Mouse (Mus musculus) intestine, embryonic 15.5 days (tissue): ENCODE measurements around the gene Tmem151b. TPM values are rescaled to one million over a fixed set of nuclear protein-coding genes. Genes with fewer than 3 reads are reported as not detected.

Source experiments
- ATAC-seq: fragments of 200-750 bp; cut with Nextera tagmentation; 2 replicates; pipeline ENCODE4 v1.8.0; 2017; ENCODE audit warnings: moderate TSS enrichment, moderate library complexity
- H3K27ac ChIP-seq: fragments of 300-500 bp; sonication (generic); 2 replicates; pipeline ENCODE4 v1.5.1; 2015; ENCODE audit warnings: mild to moderate bottlenecking, inconsistent platforms
- H3K27me3 ChIP-seq: fragments of 300-500 bp; sonication (generic); replicated peaks from 2 replicates; pipeline ENCODE4 v1.6.1; 2015; ENCODE audit warnings: inconsistent platforms
- H3K36me3 ChIP-seq: fragments of 300-500 bp; sonication (generic); 2 replicates; pipeline ENCODE4 v1.6.1; 2015; ENCODE audit warnings: inconsistent platforms
- H3K4me1 ChIP-seq: fragments of 300-500 bp; sonication (generic); replicated peaks from 2 replicates; pipeline ENCODE4 v1.6.1; 2015; ENCODE audit warnings: inconsistent platforms
- H3K4me2 ChIP-seq: fragments of 300-500 bp; sonication (generic); replicated peaks from 2 replicates; pipeline ENCODE4 v1.6.1; 2015; ENCODE audit warnings: mild to moderate bottlenecking, inconsistent platforms
- H3K4me3 ChIP-seq: fragments of 300-500 bp; sonication (generic); replicated peaks from 2 replicates; pipeline ENCODE4 v1.5.1; 2015; ENCODE audit warnings: inconsistent platforms
- H3K9ac ChIP-seq: fragments of 300-500 bp; sonication (generic); 2 replicates; pipeline ENCODE4 v1.6.1; 2015; ENCODE audit warnings: inconsistent platforms
- H3K9me3 ChIP-seq: fragments of 300-500 bp; sonication (generic); 2 replicates; pipeline ENCODE4 v1.6.1; 2016; ENCODE audit warnings: inconsistent platforms
- WGBS: fragments of 180-500 bp; shearing (Covaris S2); methylation state at CpG from one replicate; pipeline ENCODE4 v1.1.7; 2015; 5-methylcytosine and 5-hydroxymethylcytosine counted together
- polyA plus RNA-seq: library from polyadenylated mRNA; unstranded; fragments of >200 nt; fragmentation: Nextera tagmentation; extraction: Ambion mirVana; gene quantifications from 2 replicates; pipeline ENCODE4 v1.2.1, GENCODE M21; 2015

The Tmem151b gene
- polyA plus RNA-seq, 1 experiment from 2014 or later: 2.7 TPM

- Histone ChIP-seq H3K9me3 (no peaks in the 10 kb centered on the region), H3K4me2 (peak overlapping the region; percentile 99), H3K27ac (no peak overlapping the region), H3K9ac (peak overlapping the region; percentile 17), H3K4me3 (0 out of 2 replicates have a peak overlapping the region, but pooled peaks have one; percentile 6), H3K27me3 (no peaks in the 10 kb centered on the region), H3K4me1 (peaks cover 61% of the 10 kb centered on the region), H3K36me3 (peaks cover 4% of the 10 kb centered on the region; the same call in 1 of the 2 replicates)
- no peak for ATAC-seq
- WGBS: 43% methylated on average over 16 of the region's 16 CpGs
Observed at GRCm38 (mm10) chr17:45591701-45592605, 42.5 kb upstream of the Tmem151b start.

GRCm38 (mm10) chr17:45590410-45590809 is 40.9 kb upstream of the Tmem151b start:
- no peak for ATAC-seq
- Histone ChIP-seq H3K4me2 (no peak overlapping the region), H3K27me3 (no peaks in the 10 kb centered on the region), H3K36me3 (peaks cover 5% of the 10 kb centered on the region; the same call in 1 of the 2 replicates), H3K9me3 (no peaks in the 10 kb centered on the region), H3K27ac (no peak overlapping the region), H3K4me3 (no peak overlapping the region), H3K4me1 (peaks cover 52% of the 10 kb centered on the region), H3K9ac (no peak overlapping the region)
- WGBS: 77% methylated on average over 6 of the region's 6 CpGs

GRCm38 (mm10) chr17:45589844-45590243 is 40.4 kb upstream of the Tmem151b start:
- WGBS: 95% methylated on average over 8 of the region's 8 CpGs
- peaks cover 5% of the 10 kb centered on the region; the same call in 1 of the 2 replicates for H3K36me3 ChIP-seq
- no peak overlapping the region for H3K4me3 ChIP-seq
- H3K4me1 ChIP-seq: peaks cover 50% of the 10 kb centered on the region
- no peak overlapping the region for H3K9ac ChIP-seq
- H3K27ac ChIP-seq: no peak overlapping the region
- H3K4me2 ChIP-seq: no peak overlapping the region
- no peaks in the 10 kb centered on the region for H3K9me3 ChIP-seq
- H3K27me3 ChIP-seq: no peaks in the 10 kb centered on the region
- no peak for ATAC-seq

GRCm38 (mm10) chr17:45589236-45589635 is 39.8 kb upstream of the Tmem151b start:
- no peak overlapping the region for H3K4me3 ChIP-seq
- peaks cover 49% of the 10 kb centered on the region for H3K4me1 ChIP-seq
- peaks cover 5% of the 10 kb centered on the region; the same call in 1 of the 2 replicates for H3K36me3 ChIP-seq
- WGBS: 97% methylated on average over 7 of the region's 7 CpGs
- H3K4me2 ChIP-seq: no peak overlapping the region
- H3K9me3 ChIP-seq: no peaks in the 10 kb centered on the region
- no peak for ATAC-seq
- no peak overlapping the region for H3K27ac ChIP-seq
- no peaks in the 10 kb centered on the region for H3K27me3 ChIP-seq
- H3K9ac ChIP-seq: no peak overlapping the region

- Histone ChIP-seq H3K4me3 (no peak overlapping the region), H3K9me3 (no peaks in the 10 kb centered on the region), H3K27ac (no peak overlapping the region), H3K9ac (no peak overlapping the region), H3K27me3 (no peaks in the 10 kb centered on the region), H3K36me3 (peaks cover 5% of the 10 kb centered on the region; the same call in 1 of the 2 replicates), H3K4me2 (no peak overlapping the region), H3K4me1 (peaks cover 42% of the 10 kb centered on the region)
- 89% methylated on average over 7 of the region's 7 CpGs for WGBS
- no peak for ATAC-seq
Observed at GRCm38 (mm10) chr17:45588370-45588769, 38.9 kb upstream of the Tmem151b start.

- Histone ChIP-seq H3K27me3 (no peaks in the 10 kb centered on the region), H3K4me2 (no peak overlapping the region), H3K4me3 (no peak overlapping the region), H3K36me3 (peaks cover 5% of the 10 kb centered on the region; the same call in 1 of the 2 replicates), H3K27ac (0 out of 2 replicates have a peak overlapping the region, but pooled peaks have one; percentile 80), H3K4me1 (peaks cover 23% of the 10 kb centered on the region), H3K9ac (no peak overlapping the region), H3K9me3 (no peaks in the 10 kb centered on the region)
- WGBS: 98% methylated on average over 3 of the region's 3 CpGs
- ATAC-seq: no peak
Observed at GRCm38 (mm10) chr17:45586449-45586837, 37.0 kb upstream of the Tmem151b start.

- 67% methylated on average over 23 of the region's 23 CpGs for WGBS
- H3K4me3 ChIP-seq: no peak overlapping the region
Observed at GRCm38 (mm10) chr17:45585725-45586448, 36.4 kb upstream of the Tmem151b start.

GRCm38 (mm10) chr17:45584939-45585678 is 35.6 kb upstream of the Tmem151b start:
- H3K9ac ChIP-seq: peak overlapping the region; percentile 15; the same call in 1 of the 2 replicates
- peaks cover 5% of the 10 kb centered on the region; the same call in 1 of the 2 replicates for H3K36me3 ChIP-seq
- peak overlapping the region; percentile 17; the same call in 1 of the 2 replicates for H3K4me2 ChIP-seq
- WGBS: 27% methylated on average over 14 of the region's 14 CpGs
- peak overlapping the region; percentile 80 for H3K27ac ChIP-seq
- peaks cover 22% of the 10 kb centered on the region for H3K4me1 ChIP-seq
- ATAC-seq: peak; percentile 69
- H3K4me3 ChIP-seq: no peak overlapping the region
- H3K27me3 ChIP-seq: no peaks in the 10 kb centered on the region
- no peaks in the 10 kb centered on the region for H3K9me3 ChIP-seq

More at GRCm38 (mm10) chr17:45585725-45586448, 36.4 kb upstream of the Tmem151b start:
- Histone ChIP-seq H3K9ac (peak overlapping the region; percentile 15; the same call in 1 of the 2 replicates), H3K36me3 (peaks cover 5% of the 10 kb centered on the region; the same call in 1 of the 2 replicates), H3K4me1 (peaks cover 21% of the 10 kb centered on the region), H3K4me2 (no peak overlapping the region), H3K9me3 (no peaks in the 10 kb centered on the region), H3K27me3 (no peaks in the 10 kb centered on the region), H3K27ac (peak overlapping the region; percentile 80)
- ATAC-seq: no peak

- 37% methylated on average over 12 of the region's 12 CpGs for WGBS
- Histone ChIP-seq H3K36me3 (peaks cover 5% of the 10 kb centered on the region; the same call in 1 of the 2 replicates), H3K4me1 (peaks cover 22% of the 10 kb centered on the region), H3K9me3 (no peaks in the 10 kb centered on the region), H3K27ac (peak overlapping the region; percentile 80), H3K4me2 (peak overlapping the region; percentile 17; the same call in 1 of the 2 replicates), H3K9ac (no peak overlapping the region), H3K4me3 (no peak overlapping the region), H3K27me3 (no peaks in the 10 kb centered on the region)
- peak; percentile 31 for ATAC-seq
Observed at GRCm38 (mm10) chr17:45584096-45584896, 34.8 kb upstream of the Tmem151b start.

- H3K9ac ChIP-seq: no peak overlapping the region
- peaks cover 5% of the 10 kb centered on the region; the same call in 1 of the 2 replicates for H3K36me3 ChIP-seq
- peaks cover 25% of the 10 kb centered on the region for H3K4me1 ChIP-seq
- WGBS: 71% methylated on average over 6 of the region's 6 CpGs
- no peaks in the 10 kb centered on the region for H3K27me3 ChIP-seq
- no peaks in the 10 kb centered on the region for H3K9me3 ChIP-seq
- ATAC-seq: no peak
- no peak overlapping the region for H3K4me2 ChIP-seq
- H3K4me3 ChIP-seq: no peak overlapping the region
- no peak overlapping the region for H3K27ac ChIP-seq
Observed at GRCm38 (mm10) chr17:45582715-45583355, 33.4 kb upstream of the Tmem151b start.
